Mouse (Mus musculus): ENCODE data around the gene Golga4. TPM values are rescaled to one million over a fixed set of nuclear protein-coding genes. Genes with fewer than 3 reads are reported as not detected.

Golga4 gene
- polyA plus RNA-seq, 1 experiment from 2014 or later, result 55.1 TPM

GRCm38 (mm10) chr9:118500963-118501362 is 5.1 kb upstream of the Golga4 start:
- no peaks in the 10 kb centered on the region for H3K27me3 ChIP-seq (ENCODE audit: insufficient read depth, low read length)
- WGBS, result 76% methylated on average over 6 of the region's 6 CpGs
- no peaks in the 10 kb centered on the region for H3K9me3 ChIP-seq (ENCODE audit: low read length)

GRCm38 (mm10) chr9:118504656-118505055 is 1.4 kb upstream of the Golga4 start:
- Histone ChIP-seq H3K9me3 (ENCODE audit: low read length) (no peaks in the 10 kb centered on the region), H3K4me3 (ENCODE audit: low read length) (no peak overlapping the region), H3K4me1 (ENCODE audit: insufficient read depth, low read length) (peaks cover 32% of the 10 kb centered on the region), H3K9ac (replicated peaks; ENCODE audit: low read length) (no peak overlapping the region), H3K27me3 (ENCODE audit: insufficient read depth, low read length) (no peaks in the 10 kb centered on the region), H3K27ac (ENCODE audit: low read length) (peak overlapping the region; percentile 79), H3K36me3 (ENCODE audit: insufficient read depth, low read length) (no peaks in the 10 kb centered on the region), H3K4me2 (replicated peaks; ENCODE audit: low read depth, low read length) (no peak overlapping the region)
- WGBS, result 71% methylated on average over 3 of the region's 3 CpGs
- ATAC-seq (ENCODE audit: low FRiP score, low TSS enrichment), result peak; percentile 61

More at GRCm38 (mm10) chr9:118500963-118501362, 5.1 kb upstream of the Golga4 start:
- no peak overlapping the region for H3K4me2 ChIP-seq (replicated peaks; ENCODE audit: low read depth, low read length)
- peaks cover 8% of the 10 kb centered on the region; the same call in 1 of the 2 replicates for H3K4me1 ChIP-seq (ENCODE audit: insufficient read depth, low read length)
- no peaks in the 10 kb centered on the region for H3K36me3 ChIP-seq (ENCODE audit: insufficient read depth, low read length)
- H3K9ac ChIP-seq (replicated peaks; ENCODE audit: low read length), result no peak overlapping the region
- no peak overlapping the region for H3K4me3 ChIP-seq (ENCODE audit: low read length)
- ATAC-seq (ENCODE audit: low FRiP score, low TSS enrichment), result no peak
- no peak overlapping the region for H3K27ac ChIP-seq (ENCODE audit: low read length)

- peaks cover 41% of the 10 kb centered on the region for H3K4me1 ChIP-seq (ENCODE audit: insufficient read depth, low read length)
These were observed 551 bp downstream of the Golga4 start for GRCm38 (mm10) chr9:118506404-118507231.

GRCm38 (mm10) chr9:118507552-118507951 is 1.5 kb downstream of the Golga4 start:
- WGBS, result 63% methylated on average over 6 of the region's 6 CpGs
- ATAC-seq (ENCODE audit: low FRiP score, low TSS enrichment), result peak; percentile 71; the same call in 1 of the 2 replicates
- H3K27me3 ChIP-seq (ENCODE audit: insufficient read depth, low read length), result no peaks in the 10 kb centered on the region
- H3K4me2 ChIP-seq (replicated peaks; ENCODE audit: low read depth, low read length), result peak overlapping the region; percentile 91
- peak overlapping the region; percentile 95 for H3K9ac ChIP-seq (replicated peaks; ENCODE audit: low read length)
- no peaks in the 10 kb centered on the region for H3K9me3 ChIP-seq (ENCODE audit: low read length)
- peak overlapping the region; percentile 96 for H3K4me3 ChIP-seq (ENCODE audit: low read length)
- peak overlapping the region; percentile 86 for H3K27ac ChIP-seq (ENCODE audit: low read length)
- peaks cover 43% of the 10 kb centered on the region for H3K4me1 ChIP-seq (ENCODE audit: insufficient read depth, low read length)
- no peaks in the 10 kb centered on the region for H3K36me3 ChIP-seq (ENCODE audit: insufficient read depth, low read length)

More at GRCm38 (mm10) chr9:118506404-118507231, 551 bp downstream of the Golga4 start:
- peak overlapping the region; percentile 91 for H3K4me2 ChIP-seq (replicated peaks; ENCODE audit: low read depth, low read length)
- H3K27me3 ChIP-seq (ENCODE audit: insufficient read depth, low read length), result no peaks in the 10 kb centered on the region
- under 1% methylated on average over 57 of the region's 57 CpGs for WGBS
- no peaks in the 10 kb centered on the region for H3K36me3 ChIP-seq (ENCODE audit: insufficient read depth, low read length)
- peak; percentile 35 for ATAC-seq (ENCODE audit: low FRiP score, low TSS enrichment)
- peak overlapping the region; percentile 95 for H3K9ac ChIP-seq (replicated peaks; ENCODE audit: low read length)
- H3K27ac ChIP-seq (ENCODE audit: low read length), result peak overlapping the region; percentile 86
- no peaks in the 10 kb centered on the region for H3K9me3 ChIP-seq (ENCODE audit: low read length)
- peak overlapping the region; percentile 96 for H3K4me3 ChIP-seq (ENCODE audit: low read length)

GRCm38 (mm10) chr9:118508601-118509000 is 2.5 kb downstream of the Golga4 start:
- WGBS, result 86% methylated on average over 7 of the region's 7 CpGs
- Histone ChIP-seq H3K27me3 (ENCODE audit: insufficient read depth, low read length) (no peaks in the 10 kb centered on the region), H3K9ac (replicated peaks; ENCODE audit: low read length) (no peak overlapping the region), H3K36me3 (ENCODE audit: insufficient read depth, low read length) (no peaks in the 10 kb centered on the region), H3K4me2 (replicated peaks; ENCODE audit: low read depth, low read length) (peak overlapping the region; percentile 91; the same call in 1 of the 2 replicates), H3K9me3 (ENCODE audit: low read length) (no peaks in the 10 kb centered on the region), H3K27ac (ENCODE audit: low read length) (no peak overlapping the region), H3K4me1 (ENCODE audit: insufficient read depth, low read length) (peaks cover 51% of the 10 kb centered on the region), H3K4me3 (ENCODE audit: low read length) (no peak overlapping the region)
- ATAC-seq (ENCODE audit: low FRiP score, low TSS enrichment), result no peak

- H3K27me3 ChIP-seq (ENCODE audit: insufficient read depth, low read length), result no peaks in the 10 kb centered on the region
- no peaks in the 10 kb centered on the region for H3K9me3 ChIP-seq (ENCODE audit: low read length)
- peaks cover 12% of the 10 kb centered on the region for H3K36me3 ChIP-seq (ENCODE audit: insufficient read depth, low read length)
- WGBS, result 59% methylated on average over 15 of the region's 15 CpGs
- no peak overlapping the region for H3K4me3 ChIP-seq (ENCODE audit: low read length)
- peaks cover 43% of the 10 kb centered on the region for H3K4me1 ChIP-seq (ENCODE audit: insufficient read depth, low read length)
- H3K27ac ChIP-seq (ENCODE audit: low read length), result 0 out of 2 replicates have a peak overlapping the region, but pooled peaks have one; percentile 8
- H3K4me2 ChIP-seq (replicated peaks; ENCODE audit: low read depth, low read length), result no peak overlapping the region
- H3K9ac ChIP-seq (replicated peaks; ENCODE audit: low read length), result no peak overlapping the region
- no peak for ATAC-seq (ENCODE audit: low FRiP score, low TSS enrichment)
These were observed 5.0 kb downstream of the Golga4 start for GRCm38 (mm10) chr9:118510941-118511690.

- H3K27ac ChIP-seq (ENCODE audit: low read length), result peak overlapping the region; percentile 48; the same call in 1 of the 2 replicates
- no peak for ATAC-seq (ENCODE audit: low FRiP score, low TSS enrichment)
These were observed 6.7 kb downstream of the Golga4 start for GRCm38 (mm10) chr9:118512681-118513233.

GRCm38 (mm10) chr9:118515476-118515875 is 9.4 kb downstream of the Golga4 start:
- Histone ChIP-seq H3K4me3 (ENCODE audit: low read length) (no peak overlapping the region), H3K4me1 (ENCODE audit: insufficient read depth, low read length) (peaks cover 37% of the 10 kb centered on the region), H3K9ac (replicated peaks; ENCODE audit: low read length) (no peak overlapping the region), H3K4me2 (replicated peaks; ENCODE audit: low read depth, low read length) (no peak overlapping the region), H3K27ac (ENCODE audit: low read length) (no peak overlapping the region), H3K36me3 (ENCODE audit: insufficient read depth, low read length) (peaks cover 12% of the 10 kb centered on the region), H3K9me3 (ENCODE audit: low read length) (no peaks in the 10 kb centered on the region), H3K27me3 (ENCODE audit: insufficient read depth, low read length) (no peaks in the 10 kb centered on the region)
- no peak for ATAC-seq (ENCODE audit: low FRiP score, low TSS enrichment)
- WGBS, result 93% methylated on average over 6 of the region's 6 CpGs

More at GRCm38 (mm10) chr9:118512681-118513233, 6.7 kb downstream of the Golga4 start:
- Histone ChIP-seq H3K9me3 (ENCODE audit: low read length) (no peaks in the 10 kb centered on the region), H3K9ac (replicated peaks; ENCODE audit: low read length) (no peak overlapping the region), H3K27me3 (ENCODE audit: insufficient read depth, low read length) (no peaks in the 10 kb centered on the region), H3K36me3 (ENCODE audit: insufficient read depth, low read length) (peaks cover 12% of the 10 kb centered on the region), H3K4me2 (replicated peaks; ENCODE audit: low read depth, low read length) (no peak overlapping the region), H3K4me1 (ENCODE audit: insufficient read depth, low read length) (peaks cover 39% of the 10 kb centered on the region), H3K4me3 (ENCODE audit: low read length) (no peak overlapping the region)
- WGBS, result 48% methylated on average over 3 of the region's 3 CpGs

GRCm38 (mm10) chr9:118516162-118516561 is 10.1 kb downstream of the Golga4 start:
- Histone ChIP-seq H3K4me2 (replicated peaks; ENCODE audit: low read depth, low read length) (no peak overlapping the region), H3K4me1 (ENCODE audit: insufficient read depth, low read length) (peaks cover 37% of the 10 kb centered on the region), H3K4me3 (ENCODE audit: low read length) (no peak overlapping the region), H3K9ac (replicated peaks; ENCODE audit: low read length) (no peak overlapping the region), H3K36me3 (ENCODE audit: insufficient read depth, low read length) (peaks cover 12% of the 10 kb centered on the region), H3K27ac (ENCODE audit: low read length) (no peak overlapping the region), H3K27me3 (ENCODE audit: insufficient read depth, low read length) (no peaks in the 10 kb centered on the region), H3K9me3 (ENCODE audit: low read length) (no peaks in the 10 kb centered on the region)
- ATAC-seq (ENCODE audit: low FRiP score, low TSS enrichment), result no peak
- 92% methylated on average over 3 of the region's 3 CpGs for WGBS

Data from kidney, embryonic 16.5 days (tissue).